Mouse (Mus musculus) ZHBTc4 (cell line): Measurements from ENCODE around the gene Rnf149.

Experiments
- DNase-seq: peaks from one replicate; pipeline ENCODE4 v3.0.0-alpha.2; 2011; ENCODE audit warnings: low read depth, low spot score

The Rnf149 gene

GRCm38 (mm10) chr1:39576431-39577243 lies 568 bp downstream of the Rnf149 start:
- DNase-seq = peak; percentile 74

- no peak for DNase-seq
Observed at GRCm38 (mm10) chr1:39575778-39576375, 1.3 kb downstream of the Rnf149 start.

GRCm38 (mm10) chr1:39573890-39574289 lies 3.3 kb downstream of the Rnf149 start:
- DNase-seq = no peak

- no peak for DNase-seq
Observed at GRCm38 (mm10) chr1:39571653-39572052, 5.6 kb downstream of the Rnf149 start.

GRCm38 (mm10) chr1:39568079-39568478 lies 9.1 kb downstream of the Rnf149 start:
- DNase-seq = no peak

GRCm38 (mm10) chr1:39564603-39565002 lies 12.6 kb downstream of the Rnf149 start:
- no peak for DNase-seq

GRCm38 (mm10) chr1:39563161-39563560 lies 14.0 kb downstream of the Rnf149 start:
- peak; percentile 42 for DNase-seq

GRCm38 (mm10) chr1:39561920-39562319 lies 15.3 kb downstream of the Rnf149 start:
- DNase-seq = peak; percentile 18

GRCm38 (mm10) chr1:39559009-39559408 lies 18.2 kb downstream of the Rnf149 start:
- DNase-seq = no peak

GRCm38 (mm10) chr1:39555556-39556415 lies 21.4 kb downstream of the Rnf149 start:
- no peak for DNase-seq

- DNase-seq = no peak
Observed at GRCm38 (mm10) chr1:39549831-39550230, 27.4 kb downstream of the Rnf149 start.

GRCm38 (mm10) chr1:39547238-39547637 lies 30.0 kb downstream of the Rnf149 start:
- no peak for DNase-seq

GRCm38 (mm10) chr1:39546160-39546866 lies 30.9 kb downstream of the Rnf149 start:
- no peak for DNase-seq

- no peak for DNase-seq
Observed at GRCm38 (mm10) chr1:39545589-39545988, 31.6 kb downstream of the Rnf149 start.

GRCm38 (mm10) chr1:39540592-39540991 lies 36.6 kb downstream of the Rnf149 start:
- DNase-seq = peak; percentile 59

GRCm38 (mm10) chr1:39537631-39538380 lies 39.4 kb downstream of the Rnf149 start:
- DNase-seq = no peak

- DNase-seq = no peak
Observed at GRCm38 (mm10) chr1:39536701-39537100, 40.5 kb downstream of the Rnf149 start.

- DNase-seq = peak; percentile 99
Observed at GRCm38 (mm10) chr1:39535515-39536311, 41.5 kb downstream of the Rnf149 start.

GRCm38 (mm10) chr1:39534831-39535230 lies 42.4 kb downstream of the Rnf149 start, which contains the start of gene Cnot11:
Gene Cnot11 (plus strand): TSS chr1:39534992.
- no peak for DNase-seq

GRCm38 (mm10) chr1:39533917-39534316 lies 43.3 kb downstream of the Rnf149 start:
- DNase-seq = peak; percentile 80
